Mouse (Mus musculus): ENCODE results near the gene Egfl6. TPM values are rescaled to one million over a fixed set of nuclear protein-coding genes. Genes with fewer than 3 reads are reported as not detected.

Gene Egfl6
- total and polyA plus RNA-seq, 2 experiments from 2014 or later, result 0.64 TPM; not detected in 1

DNA sequence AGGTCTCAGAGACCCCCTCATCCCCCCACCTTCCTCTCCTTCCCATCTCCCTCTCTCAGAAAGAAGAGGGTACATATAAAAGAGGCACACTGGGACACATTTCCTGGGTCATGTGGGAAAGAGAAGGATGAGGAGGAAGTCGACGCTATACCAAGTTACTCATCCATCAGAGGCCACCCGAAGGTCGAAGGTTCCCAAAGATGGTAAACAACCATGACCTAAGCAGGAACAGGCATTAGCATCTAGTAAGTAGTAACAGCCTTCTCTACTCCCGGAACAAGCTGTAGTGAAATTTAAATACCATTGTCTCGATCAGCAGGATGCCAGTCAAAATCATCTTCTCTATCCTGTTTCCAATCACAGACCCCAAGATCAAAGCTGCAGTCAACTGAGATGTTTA lies 53.8 kb downstream of the Egfl6 start:
- Histone ChIP-seq H3K4me1 (ENCODE audit: control insufficient read depth, insufficient read depth) (no peaks in the 10 kb centered on the region), H3K4me2 (ENCODE audit: low read depth, low read length) (no peak overlapping the region), H3K4me3 (ENCODE audit: low read depth, low read length) (no peak overlapping the region), H3K9ac (replicated peaks; ENCODE audit: low read depth, low read length) (no peak overlapping the region), H3K27ac (ENCODE audit: low read depth) (no peak overlapping the region), H3K27me3 (ENCODE audit: control insufficient read depth, insufficient read depth, low read length) (no peaks in the 10 kb centered on the region), H3K9me3 (replicated peaks; ENCODE audit: control insufficient read depth, low read length) (no peaks in the 10 kb centered on the region), H3K36me3 (replicated peaks; ENCODE audit: control insufficient read depth, insufficient read depth, low read length) (no peaks in the 10 kb centered on the region)
- ATAC-seq (ENCODE audit: insufficient read depth, low read depth) (no peak), DNase-seq (ENCODE audit: low spot score) (no peak)
- no peak for TF ChIP-seq CTCF (IDR thresholded peaks at IDR 0.05; ENCODE audit: low read depth)
- no peak for TF ChIP-seq EP300 (IDR thresholded peaks at IDR 0.05; ENCODE audit: low read depth)
- 46% methylated on average over 6 of the region's 6 CpGs for WGBS

DNA sequence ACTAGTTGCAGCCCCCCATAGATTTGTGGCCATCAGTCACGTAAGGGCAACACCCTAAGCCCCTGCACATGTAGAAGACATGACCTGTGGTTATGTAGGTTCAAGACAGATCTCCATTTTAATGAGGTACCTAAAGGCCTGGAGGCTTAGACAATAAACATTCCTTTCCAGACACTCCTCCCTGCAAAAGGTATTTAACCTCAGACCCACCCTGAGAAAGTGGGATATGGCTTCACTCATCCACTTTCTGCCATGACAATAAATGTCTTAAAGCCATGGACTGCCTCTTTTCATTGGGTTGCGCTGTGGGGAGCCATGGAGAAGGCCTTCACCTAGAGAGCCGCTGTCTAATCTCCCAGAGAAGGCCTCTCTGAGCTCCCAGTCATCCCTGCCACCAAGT lies 57.4 kb downstream of the Egfl6 start:
- Histone ChIP-seq H3K27me3 (ENCODE audit: control insufficient read depth, insufficient read depth, low read length) (no peaks in the 10 kb centered on the region), H3K27ac (ENCODE audit: low read depth) (no peak overlapping the region), H3K9me3 (replicated peaks; ENCODE audit: control insufficient read depth, low read length) (no peaks in the 10 kb centered on the region), H3K4me3 (ENCODE audit: low read depth, low read length) (no peak overlapping the region), H3K36me3 (replicated peaks; ENCODE audit: control insufficient read depth, insufficient read depth, low read length) (no peaks in the 10 kb centered on the region), H3K9ac (replicated peaks; ENCODE audit: low read depth, low read length) (no peak overlapping the region), H3K4me2 (ENCODE audit: low read depth, low read length) (no peak overlapping the region), H3K4me1 (ENCODE audit: control insufficient read depth, insufficient read depth) (no peaks in the 10 kb centered on the region)
- ATAC-seq (ENCODE audit: insufficient read depth, low read depth), result no peak
- WGBS, result 73% methylated on average over 3 of the region's 3 CpGs
- no peak for DNase-seq (ENCODE audit: low spot score)
- TF ChIP-seq CTCF (IDR thresholded peaks at IDR 0.05; ENCODE audit: low read depth), result no peak
- no peak for TF ChIP-seq EP300 (IDR thresholded peaks at IDR 0.05; ENCODE audit: low read depth)

DNA sequence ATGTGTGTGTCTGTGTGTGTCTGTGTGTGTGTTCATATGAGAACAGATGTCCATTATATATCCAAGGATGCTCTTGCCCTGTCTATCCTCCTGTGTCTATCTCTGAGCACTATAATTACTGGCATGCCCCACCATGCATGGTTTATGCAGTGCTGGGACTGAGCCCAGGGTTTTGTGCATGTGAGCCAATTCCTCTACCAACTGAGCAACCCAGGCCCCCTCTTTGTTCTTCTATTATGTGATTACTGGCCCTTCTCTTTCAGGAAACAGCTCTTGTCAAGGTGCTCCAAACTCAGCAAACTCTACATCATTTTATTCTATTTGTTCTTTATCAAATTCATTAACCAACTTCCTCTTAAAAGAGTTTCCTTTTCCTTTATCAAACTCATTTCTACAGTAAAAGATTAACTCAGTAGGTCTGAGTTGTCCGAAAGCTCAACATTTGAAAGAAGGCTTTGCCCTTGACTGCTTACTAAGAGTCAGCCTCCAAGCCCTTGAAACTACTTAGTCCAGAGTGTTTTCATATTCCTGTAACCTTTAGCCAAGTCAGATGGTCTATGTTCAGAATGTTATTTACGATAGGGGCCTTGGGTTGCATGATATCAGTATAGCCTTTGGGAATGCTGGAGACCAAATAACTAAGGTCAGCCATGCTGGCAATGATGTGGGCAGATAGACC lies 59.7 kb downstream of the Egfl6 start:
- Histone ChIP-seq H3K4me3 (ENCODE audit: low read depth, low read length) (no peak overlapping the region), H3K27ac (ENCODE audit: low read depth) (no peak overlapping the region), H3K9ac (replicated peaks; ENCODE audit: low read depth, low read length) (no peak overlapping the region), H3K4me2 (ENCODE audit: low read depth, low read length) (no peak overlapping the region), H3K4me1 (ENCODE audit: control insufficient read depth, insufficient read depth) (no peaks in the 10 kb centered on the region), H3K27me3 (ENCODE audit: control insufficient read depth, insufficient read depth, low read length) (no peaks in the 10 kb centered on the region), H3K9me3 (replicated peaks; ENCODE audit: control insufficient read depth, low read length) (no peaks in the 10 kb centered on the region), H3K36me3 (replicated peaks; ENCODE audit: control insufficient read depth, insufficient read depth, low read length) (no peaks in the 10 kb centered on the region)
- no peak for DNase-seq (ENCODE audit: low spot score)
- no peak for TF ChIP-seq CTCF (IDR thresholded peaks at IDR 0.05; ENCODE audit: low read depth)
- TF ChIP-seq EP300 (IDR thresholded peaks at IDR 0.05; ENCODE audit: low read depth), result no peak
- WGBS, result 60% methylated on average over 2 of the region's 2 CpGs
- ATAC-seq (ENCODE audit: insufficient read depth, low read depth), result no peak

DNA sequence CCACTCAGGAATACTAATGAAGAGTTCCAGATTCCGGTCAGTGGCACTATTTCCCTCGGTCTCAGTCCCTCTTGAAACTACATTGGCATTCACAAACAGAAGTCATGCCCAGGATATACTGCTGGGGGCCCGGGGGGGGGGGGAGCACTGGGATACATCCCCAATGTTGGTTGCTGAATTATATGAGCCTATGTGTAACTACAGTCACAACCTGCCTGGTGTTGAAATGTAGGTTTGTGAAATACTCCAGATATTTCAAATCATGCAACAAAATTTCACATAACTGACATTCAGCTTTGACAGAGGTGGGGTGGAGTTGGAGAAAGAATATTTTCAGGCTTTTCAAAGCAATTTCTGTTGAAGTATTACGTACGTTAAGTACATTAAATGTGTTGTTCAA lies 64.7 kb downstream of the Egfl6 start:
- H3K4me1 ChIP-seq (ENCODE audit: control insufficient read depth, insufficient read depth), result no peaks in the 10 kb centered on the region
- H3K9ac ChIP-seq (replicated peaks; ENCODE audit: low read depth, low read length), result no peak overlapping the region
- H3K4me2 ChIP-seq (ENCODE audit: low read depth, low read length), result no peak overlapping the region
- 71% methylated on average over 5 of the region's 5 CpGs for WGBS
- no peak overlapping the region for H3K27ac ChIP-seq (ENCODE audit: low read depth)
- no peak for DNase-seq (ENCODE audit: low spot score)
- no peak overlapping the region for H3K4me3 ChIP-seq (ENCODE audit: low read depth, low read length)
- TF ChIP-seq CTCF (IDR thresholded peaks at IDR 0.05; ENCODE audit: low read depth) (no peak), EP300 (IDR thresholded peaks at IDR 0.05; ENCODE audit: low read depth) (no peak)
- no peak for ATAC-seq (ENCODE audit: insufficient read depth, low read depth)
- no peaks in the 10 kb centered on the region for H3K9me3 ChIP-seq (replicated peaks; ENCODE audit: control insufficient read depth, low read length)
- no peaks in the 10 kb centered on the region for H3K27me3 ChIP-seq (ENCODE audit: control insufficient read depth, insufficient read depth, low read length)
- no peaks in the 10 kb centered on the region for H3K36me3 ChIP-seq (replicated peaks; ENCODE audit: control insufficient read depth, insufficient read depth, low read length)

DNA sequence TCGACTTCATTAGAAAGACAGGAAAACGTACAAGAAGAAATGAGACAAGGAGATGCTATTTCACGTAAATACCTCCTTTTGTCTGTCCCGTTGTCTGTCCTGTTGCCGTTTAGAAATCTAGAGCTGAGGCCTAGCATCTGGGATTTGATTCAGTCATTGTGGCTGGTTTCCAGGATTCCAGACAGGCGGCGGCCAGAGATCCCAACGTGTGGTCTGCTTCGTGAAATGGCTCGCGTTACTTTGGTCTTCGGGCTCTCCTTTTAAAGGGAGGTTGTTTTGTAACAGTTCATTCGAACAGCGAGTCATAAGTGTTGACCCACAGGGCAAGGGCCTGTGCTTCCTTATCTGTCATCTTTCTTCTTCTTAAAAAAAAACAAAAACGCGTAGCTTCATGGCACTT lies 67.2 kb downstream of the Egfl6 start, which contains the start of gene Tceanc:
TSS of gene Tceanc (minus strand) at position 223 of the 400 bp plus-strand sequence.
- no peaks in the 10 kb centered on the region for H3K4me1 ChIP-seq (ENCODE audit: control insufficient read depth, insufficient read depth)
- ATAC-seq (ENCODE audit: insufficient read depth, low read depth) (no peak), DNase-seq (ENCODE audit: low spot score) (no peak)
- TF ChIP-seq EP300 (IDR thresholded peaks at IDR 0.05; ENCODE audit: low read depth) (no peak), CTCF (IDR thresholded peaks at IDR 0.05; ENCODE audit: low read depth) (no peak)
- H3K4me2 ChIP-seq (ENCODE audit: low read depth, low read length), result no peak within 1 kb of the TSS
- H3K27ac ChIP-seq (ENCODE audit: low read depth), result no peak within 1 kb of the TSS
- no peaks in the 10 kb centered on the region for H3K9me3 ChIP-seq (replicated peaks; ENCODE audit: control insufficient read depth, low read length)
- H3K4me3 ChIP-seq (ENCODE audit: low read depth, low read length), result no peak within 1 kb of the TSS
- H3K36me3 ChIP-seq (replicated peaks; ENCODE audit: control insufficient read depth, insufficient read depth, low read length), result no peaks in the 10 kb centered on the region
- 66% methylated on average over 16 of the region's 16 CpGs for WGBS
- no peaks in the 10 kb centered on the region for H3K27me3 ChIP-seq (ENCODE audit: control insufficient read depth, insufficient read depth, low read length)
- H3K9ac ChIP-seq (replicated peaks; ENCODE audit: low read depth, low read length), result no peak within 1 kb of the TSS

DNA sequence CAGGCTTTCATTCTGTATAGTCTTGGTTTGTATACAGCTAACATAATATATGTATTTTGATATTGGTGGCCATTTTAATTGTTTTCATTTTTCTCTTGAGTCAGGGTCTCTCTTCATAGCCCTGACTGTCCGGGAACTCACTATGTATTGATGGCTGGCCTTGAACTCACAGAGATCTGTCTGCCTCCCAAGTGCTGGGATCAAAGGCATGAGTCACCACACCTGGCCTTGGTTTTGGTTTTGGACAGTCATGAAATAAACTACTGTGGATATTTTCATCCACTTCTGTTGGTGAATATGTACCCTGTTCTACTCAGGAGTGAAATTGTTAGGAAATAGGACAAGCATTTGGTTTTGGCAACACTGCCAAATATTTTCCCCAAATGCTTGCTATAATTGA lies 68.9 kb downstream of the Egfl6 start:
- TF ChIP-seq CTCF (IDR thresholded peaks at IDR 0.05; ENCODE audit: low read depth) (no peak), EP300 (IDR thresholded peaks at IDR 0.05; ENCODE audit: low read depth) (no peak)
- WGBS, result 79% methylated on average over 1 of the region's 1 CpGs
- no peaks in the 10 kb centered on the region for H3K27me3 ChIP-seq (ENCODE audit: control insufficient read depth, insufficient read depth, low read length)
- H3K4me1 ChIP-seq (ENCODE audit: control insufficient read depth, insufficient read depth), result no peaks in the 10 kb centered on the region
- ATAC-seq (ENCODE audit: insufficient read depth, low read depth), result no peak
- no peaks in the 10 kb centered on the region for H3K9me3 ChIP-seq (replicated peaks; ENCODE audit: control insufficient read depth, low read length)
- H3K27ac ChIP-seq (ENCODE audit: low read depth), result no peak overlapping the region
- H3K4me3 ChIP-seq (ENCODE audit: low read depth, low read length), result no peak overlapping the region
- DNase-seq (ENCODE audit: low spot score), result no peak
- H3K36me3 ChIP-seq (replicated peaks; ENCODE audit: control insufficient read depth, insufficient read depth, low read length), result no peaks in the 10 kb centered on the region
- no peak overlapping the region for H3K9ac ChIP-seq (replicated peaks; ENCODE audit: low read depth, low read length)
- no peak overlapping the region for H3K4me2 ChIP-seq (ENCODE audit: low read depth, low read length)

Data from heart, postnatal 0 days (tissue).